Mouse (Mus musculus) cerebellum, postnatal 14 days (tissue): ENCODE data around the gene Acss3.

Source experiments
- DNase-seq, 2 experiments: peaks; one replicate each; pipeline ENCODE4 v3.0.0; 2021; ENCODE audit warnings: mixed read lengths in 2 of 2

Acss3 gene

DNA sequence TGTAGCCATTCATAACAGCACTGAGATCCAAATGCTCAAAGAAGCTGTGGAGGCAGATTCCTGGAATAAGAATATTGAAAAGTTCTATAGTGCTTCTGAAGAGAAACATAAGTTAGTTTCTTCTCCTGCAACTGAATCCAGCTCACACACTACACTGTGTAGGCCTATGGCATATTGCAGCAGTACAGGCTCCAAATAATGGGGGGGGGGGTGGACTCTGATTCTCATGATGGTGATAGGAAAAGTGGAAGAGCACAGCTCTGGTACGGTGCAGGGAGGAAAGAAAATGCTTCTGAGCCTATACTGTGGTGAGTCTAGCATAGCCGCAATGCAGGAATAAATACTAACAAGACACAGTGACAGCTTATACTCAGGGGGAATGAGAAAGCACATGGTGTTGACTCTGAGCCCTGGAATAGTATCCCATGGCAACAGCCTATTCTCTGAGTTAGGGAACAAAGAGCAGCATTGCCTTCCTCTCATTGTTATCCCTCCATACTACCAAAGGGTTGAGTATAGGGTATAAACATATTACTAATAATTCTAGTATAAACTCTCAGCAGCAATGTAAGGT is 125.3 kb downstream of the Acss3 start:
- DNase-seq = no peak

DNA sequence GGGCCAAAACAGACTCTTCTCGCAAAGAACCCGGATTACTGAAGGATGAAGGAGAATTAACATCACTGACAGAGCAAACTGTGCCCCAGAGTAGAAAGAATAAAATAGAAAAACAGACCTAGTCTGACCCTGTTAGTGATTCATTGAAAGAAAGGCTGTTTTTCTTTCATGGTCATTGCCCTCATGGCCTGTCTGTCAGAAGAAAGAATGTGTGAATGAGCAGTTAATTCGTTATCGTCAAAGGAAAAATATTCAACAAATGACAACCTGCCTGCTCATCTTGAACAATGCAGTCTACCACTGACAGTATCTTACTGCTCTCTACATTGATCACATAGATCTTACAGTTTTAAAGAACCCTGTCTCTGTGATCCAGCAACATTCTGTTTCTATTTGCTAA is 134.0 kb downstream of the Acss3 start:
- DNase-seq = no peak

DNA sequence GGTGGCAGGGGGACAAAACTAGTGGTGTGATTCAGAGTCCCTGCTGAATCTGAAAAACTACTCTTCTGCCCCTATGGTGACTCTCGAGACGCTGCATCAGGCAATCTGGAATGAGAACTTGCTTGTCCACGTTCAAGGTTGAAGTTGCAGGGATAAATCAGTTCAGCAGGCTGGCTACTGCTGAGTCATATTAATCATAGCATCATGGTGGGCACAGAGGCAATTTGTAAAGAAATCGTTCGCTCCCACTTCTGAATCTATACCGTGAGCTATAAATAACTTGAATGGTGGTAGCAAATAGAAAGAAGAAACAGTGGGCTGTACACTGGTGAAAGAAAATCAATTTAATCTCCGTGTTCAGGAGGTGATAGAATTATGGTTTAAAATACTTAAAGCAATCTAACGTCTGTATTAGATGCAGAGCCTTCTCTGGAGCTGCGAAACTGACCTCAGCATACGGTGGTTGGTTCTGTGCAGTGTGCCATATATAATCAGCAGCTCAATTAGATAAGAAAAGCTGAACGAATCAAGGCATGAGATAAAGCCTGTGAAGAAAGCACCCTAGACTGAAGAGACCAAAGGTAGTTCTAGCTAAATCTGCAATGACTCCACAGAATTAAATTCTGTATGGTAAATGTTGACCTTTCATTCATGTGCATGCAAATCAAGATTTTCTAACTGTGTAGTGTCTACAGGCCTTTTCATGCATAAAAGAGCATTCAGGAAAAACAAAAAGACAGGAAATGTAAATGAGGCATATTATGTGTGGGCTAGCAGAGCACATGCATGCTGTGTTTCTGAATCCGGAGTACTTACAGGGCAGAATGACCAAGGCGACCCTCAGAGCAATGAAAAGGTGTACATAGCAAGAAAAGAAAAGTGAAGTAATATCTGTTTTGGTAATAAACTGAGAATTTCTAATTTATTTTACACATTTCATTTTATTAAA is 148.0 kb downstream of the Acss3 start:
- peak in 1 of 2 experiments; percentile 3 for DNase-seq

DNA sequence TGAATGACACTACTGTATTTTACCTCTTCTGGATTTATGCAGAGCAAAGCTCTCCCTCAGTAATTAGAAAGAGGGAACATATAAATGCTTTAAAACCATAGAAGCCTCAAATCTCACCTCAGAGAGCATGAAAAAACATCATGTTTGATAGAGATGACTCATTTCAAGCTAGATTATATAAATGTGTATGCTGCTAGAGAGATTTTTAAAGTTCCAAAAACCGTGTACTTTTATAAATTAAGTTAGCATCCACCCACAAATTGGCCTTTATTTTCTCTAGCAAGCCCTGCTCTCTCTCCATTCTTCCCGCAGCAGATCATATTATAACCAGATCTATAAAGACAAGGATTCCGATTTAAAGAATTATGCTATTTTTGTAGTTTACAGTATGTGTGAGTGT is 164.4 kb downstream of the Acss3 start:
- no peak for DNase-seq

DNA sequence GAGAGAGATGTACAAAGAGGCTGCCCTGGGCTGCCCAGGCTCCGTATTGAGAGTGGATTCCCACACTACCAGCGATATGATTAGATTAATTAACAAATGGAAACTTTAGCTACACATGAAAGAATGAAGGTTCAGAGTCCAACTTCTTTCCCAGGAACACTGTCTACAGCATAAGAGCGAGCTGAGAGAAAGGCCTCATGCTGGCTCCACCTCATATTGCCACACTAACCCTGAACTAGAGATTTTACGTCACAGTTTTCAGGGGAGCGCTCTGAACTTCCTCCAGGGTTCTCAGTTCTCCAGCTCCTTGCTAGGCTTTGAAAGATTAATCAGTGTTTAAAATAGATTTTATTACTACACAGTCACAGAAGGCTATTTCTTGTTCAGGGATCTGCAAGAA is 182.1 kb downstream of the Acss3 start:
- DNase-seq = no peak

DNA sequence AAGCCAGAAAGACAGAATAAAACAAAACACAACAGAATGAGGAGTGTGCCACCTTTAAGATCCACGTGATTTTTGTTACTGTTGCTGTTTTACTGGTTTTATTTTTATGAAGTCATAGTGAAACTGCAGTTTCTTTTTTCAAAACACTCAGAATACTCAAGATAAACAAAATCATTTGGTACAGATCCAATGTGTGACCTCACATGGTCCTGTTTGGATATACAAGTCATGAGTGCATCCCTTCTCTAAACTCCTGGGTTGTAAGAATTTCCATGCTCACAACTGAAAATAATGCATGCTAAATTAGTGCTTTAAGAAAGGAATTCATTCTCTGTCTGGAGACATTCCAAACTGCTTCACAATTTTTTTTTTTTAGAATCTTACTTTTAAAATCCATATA is 184.0 kb downstream of the Acss3 start:
- DNase-seq = no peak

DNA sequence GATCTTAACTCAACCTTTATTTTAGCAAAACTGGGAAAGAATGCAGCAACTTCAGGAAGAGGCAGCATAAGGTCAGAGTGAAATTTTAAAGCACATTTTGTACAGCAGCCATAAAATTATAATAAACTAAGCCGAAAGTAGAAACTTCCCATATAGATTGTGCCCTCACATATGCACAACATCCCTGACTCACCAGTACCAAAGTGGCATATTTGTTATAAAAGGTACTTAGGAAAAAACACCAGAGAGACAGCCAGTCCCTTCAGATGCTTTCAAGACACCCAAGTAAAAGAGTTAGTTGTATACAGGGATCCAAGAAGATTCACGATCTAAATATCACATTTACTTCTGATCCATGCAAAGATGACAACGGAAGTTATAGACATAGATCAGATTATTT is 184.6 kb downstream of the Acss3 start:
- DNase-seq = no peak

DNA sequence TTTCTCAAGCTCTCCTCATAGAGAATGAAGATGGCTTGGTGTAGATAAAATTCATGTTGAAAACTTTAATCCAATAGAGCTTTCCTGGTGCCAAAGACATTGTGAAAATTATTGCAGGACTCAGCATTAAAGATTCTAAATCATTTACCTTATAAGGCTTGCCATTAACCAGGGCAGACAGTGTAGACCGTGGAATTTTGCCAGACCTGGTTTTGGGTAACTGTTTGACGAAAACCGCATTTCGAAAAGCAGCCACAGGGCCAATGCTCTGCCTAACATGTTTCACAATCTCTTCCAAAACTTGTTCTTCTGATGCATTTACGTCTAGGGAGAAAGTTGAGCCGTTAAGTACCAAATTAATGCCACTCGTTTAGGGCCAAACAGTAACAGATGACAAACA is 186.5 kb downstream of the Acss3 start:
- no peak for DNase-seq

DNA sequence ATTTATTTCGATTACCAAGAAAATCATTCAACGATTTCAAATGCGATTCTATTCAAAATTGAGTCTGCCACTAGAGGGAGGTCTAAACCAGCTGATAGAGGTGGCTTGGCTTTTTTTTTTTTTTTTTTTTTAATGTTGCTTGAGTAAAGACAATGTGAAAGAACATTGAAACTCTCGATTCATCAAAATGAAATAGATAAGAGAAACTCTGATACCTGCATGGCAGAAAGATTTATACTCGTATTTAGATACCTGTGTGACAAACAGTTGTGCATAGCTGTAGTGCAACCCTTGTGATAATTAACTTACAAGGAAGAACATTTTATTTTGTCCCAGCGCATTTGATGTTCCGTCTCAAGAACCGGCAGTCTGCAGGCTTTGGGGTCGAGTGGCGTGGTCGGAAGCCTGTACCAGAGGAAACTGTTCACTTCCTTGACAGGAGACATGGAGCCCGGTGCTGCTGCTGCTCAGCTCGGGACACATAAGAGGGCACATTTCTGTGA is 190.8 kb downstream of the Acss3 start:
- DNase-seq = peak; percentile 41 to 51

DNA sequence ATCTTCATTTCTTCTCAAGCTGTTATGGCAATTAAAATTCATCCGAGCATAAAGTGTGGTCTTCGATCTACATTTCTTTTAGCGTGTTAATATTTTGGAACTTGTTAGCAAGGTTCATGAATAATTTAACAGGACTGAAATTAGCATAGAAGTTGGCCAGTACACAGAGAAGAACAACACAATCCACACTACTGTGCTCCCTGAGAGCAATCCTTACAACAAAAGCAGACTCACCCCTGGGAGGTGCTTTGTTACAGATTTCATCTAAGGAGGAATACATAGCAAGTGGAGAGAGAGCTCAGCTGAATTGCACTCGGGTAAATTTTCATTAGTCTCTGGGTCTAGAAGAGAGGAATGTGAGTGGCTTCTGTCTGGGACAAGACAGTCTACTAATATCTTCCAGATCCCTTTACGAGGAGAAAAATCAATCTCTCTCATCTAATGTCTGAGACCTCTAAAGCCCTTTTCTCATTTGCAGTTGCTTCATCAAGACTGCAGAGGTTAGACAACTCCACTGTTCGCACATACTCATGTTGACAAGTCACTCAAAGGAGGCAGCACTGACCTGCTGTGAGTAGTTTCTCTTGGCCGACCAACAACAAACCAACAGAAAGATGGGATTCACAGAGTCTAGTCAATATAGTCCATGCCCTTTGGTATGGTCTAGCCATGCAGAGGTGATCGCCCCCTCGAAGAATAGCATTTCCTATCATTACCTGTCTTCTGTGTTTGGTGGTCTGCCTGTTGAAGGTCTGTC is 194.7 kb downstream of the Acss3 start:
- DNase-seq = no peak

DNA sequence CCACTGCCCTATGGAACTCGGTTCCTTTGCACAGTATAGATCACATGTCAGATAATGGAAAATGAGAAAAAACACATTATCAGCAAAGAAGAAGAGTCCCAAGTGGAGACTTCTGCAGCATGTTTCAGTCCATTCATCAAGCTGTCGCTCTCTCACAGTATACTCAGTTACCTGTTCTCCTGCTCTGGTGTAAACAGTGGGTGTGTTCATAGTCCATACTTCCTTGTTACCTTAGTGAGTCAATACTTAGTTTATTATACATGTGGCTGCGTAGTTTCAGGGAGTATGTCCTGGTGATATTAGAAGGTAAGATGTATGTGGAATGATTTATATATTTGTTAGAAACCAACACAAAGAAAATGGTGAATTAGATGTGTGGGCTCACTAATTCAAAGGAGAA is 198.7 kb downstream of the Acss3 start:
- DNase-seq = no peak

DNA sequence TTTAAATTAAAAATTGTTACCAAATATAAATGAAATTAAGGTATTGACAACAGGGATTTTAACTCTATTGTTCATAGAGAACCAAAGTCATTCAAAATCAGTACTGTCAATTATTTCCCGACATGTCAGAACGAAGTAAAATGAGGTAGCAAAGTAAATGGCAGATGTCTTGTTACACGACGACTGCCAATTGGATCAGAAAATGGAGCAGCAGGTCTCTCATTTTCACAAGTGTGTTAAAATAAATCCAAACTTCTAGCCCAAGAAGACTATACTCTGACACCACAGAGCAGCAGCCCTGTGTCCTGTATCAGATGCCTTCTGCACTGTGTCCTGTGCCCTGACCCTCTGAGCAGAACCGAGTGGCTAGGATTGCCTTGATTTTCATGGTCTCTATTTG is 199.1 kb downstream of the Acss3 start:
- no peak for DNase-seq

DNA sequence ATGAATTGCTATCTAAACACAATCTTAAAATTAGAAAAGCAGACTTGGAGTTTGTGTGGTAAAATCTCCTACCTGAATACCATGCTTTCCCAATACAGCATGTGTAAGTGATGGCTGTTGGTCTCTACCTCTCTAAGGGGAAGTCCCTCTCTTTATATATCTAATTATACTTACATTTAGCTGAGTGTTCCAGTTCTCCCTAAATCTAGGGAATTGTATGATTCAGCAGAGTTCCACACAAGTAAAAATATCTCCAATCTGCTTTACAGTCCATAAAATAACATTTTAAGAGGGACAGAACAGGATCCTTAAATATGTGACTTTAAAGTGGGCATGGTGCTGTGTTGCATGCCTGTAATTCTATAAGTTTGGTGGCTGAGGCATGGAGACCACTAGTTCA is 208.6 kb downstream of the Acss3 start:
- no peak for DNase-seq

DNA sequence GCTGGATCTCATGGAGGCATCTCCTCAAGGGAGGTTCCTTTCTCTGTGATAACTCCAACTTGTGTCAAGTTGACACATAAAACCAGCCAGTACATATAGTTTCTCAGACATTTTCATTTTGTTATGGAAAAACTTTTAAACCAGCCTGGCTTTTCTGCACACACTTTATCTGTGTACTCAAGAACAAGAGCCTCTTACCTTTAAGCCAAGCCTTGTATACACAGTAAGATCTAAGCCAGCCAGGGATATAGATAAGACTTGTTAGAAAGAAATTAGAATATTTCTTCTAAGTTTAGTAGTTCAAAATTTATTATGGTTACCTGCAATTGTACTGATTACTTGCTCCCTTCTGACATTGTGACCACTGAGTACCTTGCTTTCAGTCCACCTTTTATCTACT is 209.2 kb downstream of the Acss3 start:
- DNase-seq = no peak

DNA sequence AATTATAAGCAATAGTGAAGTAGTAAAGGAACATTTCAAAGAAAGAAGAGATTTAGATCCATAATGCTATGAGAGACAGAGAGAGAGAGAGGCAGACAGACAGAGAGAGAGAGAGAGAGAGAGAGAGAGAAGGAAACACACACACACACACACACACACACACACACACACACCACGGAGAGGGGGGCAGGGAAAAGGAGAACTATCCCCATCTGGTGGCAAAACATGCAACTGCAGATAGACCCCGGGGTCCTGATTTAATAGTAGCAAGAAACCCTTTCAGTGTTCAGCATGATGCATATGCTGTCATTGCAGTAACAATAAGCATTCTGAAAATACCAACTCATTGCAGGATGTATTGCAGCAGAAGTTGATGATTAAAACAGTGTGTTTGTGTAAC is 210.4 kb downstream of the Acss3 start:
- peak; percentile 15 to 44 for DNase-seq

DNA sequence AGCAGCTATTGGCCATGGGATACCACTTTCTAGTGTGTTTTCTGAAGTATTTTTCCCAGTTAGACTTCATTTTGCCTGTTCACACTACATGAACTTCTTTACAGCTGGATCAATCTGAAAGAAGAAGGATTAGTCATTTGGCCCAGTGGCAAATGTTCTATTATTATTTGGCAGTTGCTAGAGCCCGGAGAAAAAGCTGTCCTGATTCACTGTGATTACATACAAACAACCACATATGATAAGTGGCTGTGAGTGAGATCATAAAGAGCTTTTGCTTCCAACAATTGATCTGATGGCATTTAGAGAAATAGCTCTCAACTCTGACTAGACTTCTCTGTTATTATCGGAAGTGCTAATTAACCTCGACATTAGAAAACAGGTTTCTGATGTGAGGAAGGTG is 213.4 kb downstream of the Acss3 start:
- DNase-seq = no peak

DNA sequence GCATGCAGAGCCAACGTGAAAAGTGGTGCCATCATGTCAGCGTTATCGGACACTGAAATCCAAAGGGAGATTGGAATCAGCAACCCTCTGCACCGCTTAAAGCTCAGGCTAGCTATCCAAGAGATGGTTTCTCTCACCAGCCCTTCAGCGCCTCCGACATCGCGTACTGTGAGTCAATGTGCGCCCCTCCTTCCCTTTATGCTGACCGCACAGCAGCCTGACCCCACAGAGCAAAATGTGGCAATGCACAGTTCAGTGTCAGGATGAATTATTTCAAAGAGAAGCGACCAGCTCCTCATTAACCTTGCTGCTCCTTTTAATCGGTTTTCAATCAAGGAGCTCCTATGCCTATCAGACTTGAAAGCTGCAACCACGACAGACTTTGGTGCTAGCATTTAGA is 227.1 kb downstream of the Acss3 start:
- DNase-seq = no peak
